Mouse (Mus musculus): ENCODE results near the gene Cebpe.
A peak's percentile ranks its signal among the peaks of the same experiment; 100 is the strongest.

GRCm38 (mm10) chr14:54714121-54714520 lies 2.1 kb upstream of the Cebpe start:
- TF ChIP-seq ZC3H11A (IDR thresholded peaks at IDR 0.05; ENCODE audit: borderline replicate concordance, low read depth, low read length) = peak; percentile 86
- TF ChIP-seq CHD2 (IDR thresholded peaks at IDR 0.05; ENCODE audit: low read depth, low read length) = no peak
- TF ChIP-seq MAFK (IDR thresholded peaks at IDR 0.05; ENCODE audit: insufficient read depth, low read depth, low read length) = 0 out of 2 replicates have a peak, but pooled peaks have one; percentile 2
- TF ChIP-seq ZNF384 (IDR thresholded peaks at IDR 0.05; ENCODE audit: low read depth, low read length) = no peak
